Mouse (Mus musculus): ENCODE data around the gene Eif3g.

DNA sequence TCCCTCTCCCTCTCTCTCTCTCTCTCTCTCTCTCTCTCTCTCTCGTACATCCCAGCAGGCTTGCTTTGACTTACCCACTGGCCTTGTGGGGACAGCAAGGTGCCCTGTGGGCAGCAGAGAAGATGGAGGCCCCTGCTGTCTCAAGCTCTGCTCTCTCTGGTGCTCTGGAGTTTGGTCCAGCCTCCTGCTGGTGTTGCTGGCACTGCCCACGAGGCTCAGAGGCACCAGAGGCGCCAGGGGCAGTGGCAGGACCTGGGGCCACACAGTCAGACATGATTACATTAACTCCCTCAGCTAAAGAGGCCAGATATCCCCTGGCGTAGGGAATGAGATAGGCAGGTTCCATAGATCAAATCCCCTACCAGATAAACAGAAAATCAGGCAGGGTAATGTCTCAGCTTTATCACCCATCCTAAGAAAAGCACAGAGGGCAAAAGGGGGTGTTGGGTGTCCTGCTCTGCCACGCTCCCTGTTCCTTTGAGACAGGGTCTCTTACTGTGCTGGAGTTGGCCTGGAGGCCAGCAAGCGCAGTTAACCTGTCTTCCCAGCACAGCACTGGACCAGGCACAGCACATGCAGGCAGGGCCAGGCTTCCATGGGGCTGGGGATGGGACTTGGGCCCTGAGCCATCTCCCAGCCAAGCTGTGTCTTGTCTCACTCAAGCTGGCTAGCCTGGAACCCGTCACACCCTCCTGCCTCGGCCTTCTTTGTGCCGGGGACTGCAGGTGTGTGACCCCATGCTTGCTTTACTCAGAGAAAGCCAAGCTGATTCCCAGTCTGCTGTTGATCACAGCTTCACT is 21.9 kb downstream of the Eif3g start:
- TF ChIP-seq CTCF (IDR thresholded peaks at IDR 0.05; ENCODE audit: insufficient read depth, low read depth, low read length) = no peak
- no peak for TF ChIP-seq POLR2A (IDR thresholded peaks at IDR 0.05; ENCODE audit: insufficient read depth, low read depth, low read length)

Data from olfactory bulb, adult 2 months (tissue).